Mouse (Mus musculus) forebrain, postnatal 0 days (tissue): ENCODE data around the gene Fkbpl. TPM values are rescaled to one million over a fixed set of nuclear protein-coding genes. Genes with fewer than 3 reads are reported as not detected.

Experiments
- ATAC-seq: fragments of 200-750 bp; cut with Nextera tagmentation; 2 replicates; pipeline ENCODE4 v1.8.0; 2017; ENCODE audit warnings: mild to moderate bottlenecking, moderate library complexity
- DNase-seq: peaks from one replicate; pipeline ENCODE4 v3.0.0-alpha.2; 2015
- H3K27ac ChIP-seq: fragments of 300-500 bp; sonication (generic); 2 replicates; pipeline ENCODE4 v1.5.1; 2014; ENCODE audit warnings: low read depth, mild to moderate bottlenecking, antibody characterized with exemption, low read length, moderate library complexity, mixed read lengths
- H3K27me3 ChIP-seq: fragments of 300-500 bp; sonication (generic); 2 replicates; pipeline ENCODE4 v1.6.1; 2014; ENCODE audit warnings: mild to moderate bottlenecking, low read length, mixed read lengths; ENCODE audit not compliant: insufficient read depth
- H3K36me3 ChIP-seq: fragments of 300-500 bp; sonication (generic); 2 replicates; pipeline ENCODE4 v1.6.1; 2014; ENCODE audit warnings: mild to moderate bottlenecking, moderate library complexity; ENCODE audit not compliant: insufficient read depth
- H3K4me1 ChIP-seq: fragments of 300-500 bp; sonication (generic); 2 replicates; pipeline ENCODE4 v1.6.1; 2014; ENCODE audit warnings: antibody characterized with exemption; ENCODE audit not compliant: insufficient read depth
- H3K4me2 ChIP-seq: fragments of 300-500 bp; sonication (generic); 2 replicates; pipeline ENCODE4 v1.6.1; 2014; ENCODE audit warnings: low read depth, mild to moderate bottlenecking, moderate library complexity
- H3K4me3 ChIP-seq: fragments of 300-500 bp; sonication (generic); 2 replicates; pipeline ENCODE4 v1.5.1; 2014; ENCODE audit warnings: low read depth, low read length, mixed read lengths
- H3K9ac ChIP-seq: fragments of 300-500 bp; sonication (generic); 2 replicates; pipeline ENCODE4 v1.6.1; 2014; ENCODE audit warnings: mild to moderate bottlenecking
- H3K9me3 ChIP-seq: fragments of 300-500 bp; sonication (generic); 2 replicates; pipeline ENCODE4 v1.6.1; 2016; ENCODE audit warnings: low read length
- CTCF ChIP-seq: sonication (generic); IDR thresholded peaks from 2 replicates; pipeline ENCODE4 v1.5.1; 2016; ENCODE audit warnings: antibody characterized with exemption, control low read depth, low read depth
- whole genome bisulfite sequencing: fragments of 180-500 bp; shearing (Covaris S2); extraction: QIAGEN DNeasy Blood & Tissue Kit; methylation state at CpG from one replicate; pipeline ENCODE4 v1.1.7; 2014; 5-methylcytosine and 5-hydroxymethylcytosine counted together
- polyA plus RNA-seq: library from polyadenylated mRNA; unstranded; fragments of >200 nt; fragmentation: Nextera tagmentation; extraction: Ambion mirVana; gene quantifications from 2 replicates; pipeline ENCODE4 v1.2.1, GENCODE M21; 2015
- total RNA-seq: library from RNA; depleted of rRNA; stranded (reverse); fragments of >200 nt; gene quantifications from 2 replicates; pipeline ENCODE4 v1.2.3, GENCODE M21; 2014; rRNA removed

Gene Fkbpl
- total RNA-seq (9.6 and 19.9 TPM in 2 replicates), polyA plus RNA-seq (8.2 and 11.4 TPM in 2 replicates)

- TF ChIP-seq CTCF = no peak
- peak within 1 kb of the TSS; percentile 60 for H3K4me2 ChIP-seq
- peaks cover 11% of the 10 kb centered on the region for H3K36me3 ChIP-seq
- H3K9me3 ChIP-seq = no peaks in the 10 kb centered on the region
- DNase-seq = peak; percentile 98
- H3K4me3 ChIP-seq = peak within 1 kb of the TSS; percentile 52
- 1% methylated on average over 16 of the region's 16 CpGs for WGBS
- no peaks in the 10 kb centered on the region for H3K27me3 ChIP-seq
- peak within 1 kb of the TSS; percentile 55 for H3K9ac ChIP-seq
- H3K4me1 ChIP-seq = peaks cover 17% of the 10 kb centered on the region
- peak within 1 kb of the TSS; percentile 74 for H3K27ac ChIP-seq
- peak; percentile 82 for ATAC-seq
Measured at GRCm38 (mm10) chr17:34644608-34645007, at the start of gene Fkbpl. Gene Fkbpl, plus strand, starts transcription at chr17:34644764.

GRCm38 (mm10) chr17:34596098-34596497, 48.5 kb upstream of the Fkbpl start:
- no peak overlapping the region for H3K4me2 ChIP-seq
- no peak for TF ChIP-seq CTCF
- whole genome bisulfite sequencing = 78% methylated on average over 8 of the region's 8 CpGs
- ATAC-seq (no peak), DNase-seq (no peak)
- H3K4me3 ChIP-seq = no peak overlapping the region
- no peak overlapping the region for H3K27ac ChIP-seq
- no peaks in the 10 kb centered on the region for H3K27me3 ChIP-seq
- H3K36me3 ChIP-seq = peaks cover 29% of the 10 kb centered on the region
- peaks cover 5% of the 10 kb centered on the region for H3K4me1 ChIP-seq
- H3K9ac ChIP-seq = no peak overlapping the region
- H3K9me3 ChIP-seq = no peaks in the 10 kb centered on the region

GRCm38 (mm10) chr17:34597566-34598095, 46.9 kb upstream of the Fkbpl start, which contains the start of gene Ager:
Gene Ager, plus strand, starts transcription at chr17:34597862.
- Histone ChIP-seq H3K9ac (no peak within 1 kb of the TSS), H3K36me3 (peaks cover 29% of the 10 kb centered on the region)
- WGBS = 21% methylated on average over 6 of the region's 6 CpGs

GRCm38 (mm10) chr17:34599891-34600290, 44.7 kb upstream of the Fkbpl start:
- Histone ChIP-seq H3K27me3 (no peaks in the 10 kb centered on the region), H3K9ac (no peak overlapping the region), H3K4me1 (peaks cover 8% of the 10 kb centered on the region), H3K36me3 (peaks cover 24% of the 10 kb centered on the region), H3K27ac (no peak overlapping the region), H3K4me2 (no peak overlapping the region), H3K9me3 (no peaks in the 10 kb centered on the region), H3K4me3 (no peak overlapping the region)
- TF ChIP-seq CTCF = no peak
- DNase-seq (no peak), ATAC-seq (no peak)
- 78% methylated on average over 9 of the region's 9 CpGs for WGBS

More at GRCm38 (mm10) chr17:34597566-34598095, 46.9 kb upstream of the Fkbpl start, which contains the start of gene Ager:
- no peaks in the 10 kb centered on the region for H3K27me3 ChIP-seq
- no peaks in the 10 kb centered on the region for H3K9me3 ChIP-seq
- H3K27ac ChIP-seq = no peak within 1 kb of the TSS
- H3K4me2 ChIP-seq = no peak within 1 kb of the TSS
- ATAC-seq (no peak), DNase-seq (no peak)
- H3K4me1 ChIP-seq = peaks cover 5% of the 10 kb centered on the region; the same call in 1 of the 2 replicates
- H3K4me3 ChIP-seq = no peak within 1 kb of the TSS
- TF ChIP-seq CTCF = no peak

GRCm38 (mm10) chr17:34601796-34602195, 42.8 kb upstream of the Fkbpl start:
- Histone ChIP-seq H3K9ac (no peak overlapping the region), H3K4me1 (peaks cover 16% of the 10 kb centered on the region), H3K36me3 (peaks cover 11% of the 10 kb centered on the region), H3K27me3 (no peaks in the 10 kb centered on the region), H3K27ac (no peak overlapping the region), H3K9me3 (no peaks in the 10 kb centered on the region), H3K4me2 (peak overlapping the region; percentile 86; the same call in 1 of the 2 replicates), H3K4me3 (no peak overlapping the region)
- no peak for TF ChIP-seq CTCF
- DNase-seq = no peak
- WGBS = 87% methylated on average over 12 of the region's 12 CpGs
- no peak for ATAC-seq

- H3K27me3 ChIP-seq = no peaks in the 10 kb centered on the region
- peaks cover 18% of the 10 kb centered on the region for H3K4me1 ChIP-seq
- TF ChIP-seq CTCF = no peak
- peak within 1 kb of the TSS; percentile 81 for H3K9ac ChIP-seq
- peak; percentile 100 for DNase-seq
- peak within 1 kb of the TSS; percentile 85 for H3K4me3 ChIP-seq
- H3K9me3 ChIP-seq = no peaks in the 10 kb centered on the region
- peak within 1 kb of the TSS; percentile 97 for H3K4me2 ChIP-seq
- H3K27ac ChIP-seq = peak within 1 kb of the TSS; percentile 89
- ATAC-seq = peak; percentile 94
- under 1% methylated on average over 30 of the region's 30 CpGs for WGBS
- H3K36me3 ChIP-seq = peaks cover 11% of the 10 kb centered on the region
Measured at GRCm38 (mm10) chr17:34603375-34604060, 41.0 kb upstream of the Fkbpl start, which contains the start of gene Rnf5. Gene Rnf5, minus strand, starts transcription at chr17:34603690.

GRCm38 (mm10) chr17:34604061-34604508, 40.5 kb upstream of the Fkbpl start, which contains the start of gene Agpat1:
Gene Agpat1, plus strand, starts transcription at chr17:34604262.
- H3K4me1 ChIP-seq = peaks cover 18% of the 10 kb centered on the region
- WGBS = under 1% methylated on average over 35 of the region's 35 CpGs
- DNase-seq = peak; percentile 99
- ATAC-seq = peak; percentile 86
- H3K9ac ChIP-seq = peak within 1 kb of the TSS; percentile 91
- peak within 1 kb of the TSS; percentile 85 for H3K4me3 ChIP-seq
- no peaks in the 10 kb centered on the region for H3K27me3 ChIP-seq
- H3K27ac ChIP-seq = peak within 1 kb of the TSS; percentile 89
- H3K36me3 ChIP-seq = peaks cover 11% of the 10 kb centered on the region
- H3K9me3 ChIP-seq = no peaks in the 10 kb centered on the region
- no peak for TF ChIP-seq CTCF
- H3K4me2 ChIP-seq = peak within 1 kb of the TSS; percentile 97
